Mouse (Mus musculus): ENCODE data around the gene Fgf11. TPM values are rescaled to one million over a fixed set of nuclear protein-coding genes. Genes with fewer than 3 reads are reported as not detected.

The Fgf11 gene
- polyA plus RNA-seq, 1 experiment from 2014 or later, result 2.9 TPM

Other genes with a start within 250 kb of the Fgf11 start
- gene Efnb3, start 241.7 kb downstream of the Fgf11 start, polyA plus RNA-seq (2014; fragmentation: Nextera tagmentation; extraction: Ambion mirVana), result 38.6 and 48.2 TPM in 2 replicates
- 24.6 and 29.3 TPM in 2 replicates for gene Wrap53, start 221.6 kb downstream of the Fgf11 start, polyA plus RNA-seq (2014; fragmentation: Nextera tagmentation; extraction: Ambion mirVana)
- 111 and 113 TPM in 2 replicates for gene Trp53, start 221.5 kb downstream of the Fgf11 start, polyA plus RNA-seq (2014; fragmentation: Nextera tagmentation; extraction: Ambion mirVana)
- gene Atp1b2, start 195.9 kb downstream of the Fgf11 start, polyA plus RNA-seq (2014; fragmentation: Nextera tagmentation; extraction: Ambion mirVana), result 22.0 and 31.5 TPM in 2 replicates
- not detected in 2 replicates for gene Shbg, start 184.0 kb downstream of the Fgf11 start, polyA plus RNA-seq (2014; fragmentation: Nextera tagmentation; extraction: Ambion mirVana)
- 17.6 and 18.2 TPM in 2 replicates for gene Sat2, start 179.8 kb downstream of the Fgf11 start, polyA plus RNA-seq (2014; fragmentation: Nextera tagmentation; extraction: Ambion mirVana)
- 34.2 and 35.0 TPM in 2 replicates for gene Fxr2, start 168.9 kb downstream of the Fgf11 start, polyA plus RNA-seq (2014; fragmentation: Nextera tagmentation; extraction: Ambion mirVana)
- gene Sox15, start 146.5 kb downstream of the Fgf11 start, polyA plus RNA-seq (2014; fragmentation: Nextera tagmentation; extraction: Ambion mirVana), result not detected in 2 replicates
- 72.9 and 83.0 TPM in 2 replicates for gene Mpdu1, start 139.2 kb downstream of the Fgf11 start, polyA plus RNA-seq (2014; fragmentation: Nextera tagmentation; extraction: Ambion mirVana)
- gene Cd68, start 135.7 kb downstream of the Fgf11 start, polyA plus RNA-seq (2014; fragmentation: Nextera tagmentation; extraction: Ambion mirVana), result 8.2 and 9.6 TPM in 2 replicates
- 1,177 and 1,222 TPM in 2 replicates for gene Eif4a1, start 129.4 kb downstream of the Fgf11 start, polyA plus RNA-seq (2014; fragmentation: Nextera tagmentation; extraction: Ambion mirVana)
- 81.8 and 88.2 TPM in 2 replicates for gene Senp3, start 119.8 kb downstream of the Fgf11 start, polyA plus RNA-seq (2014; fragmentation: Nextera tagmentation; extraction: Ambion mirVana)
- gene Tnfsf13, start 116.1 kb downstream of the Fgf11 start, polyA plus RNA-seq (2014; fragmentation: Nextera tagmentation; extraction: Ambion mirVana), result 0.53 TPM in 1 of 2 replicates, not detected in the other
- 2.2 and 2.7 TPM in 2 replicates for gene Tnfsf12, start 106.0 kb downstream of the Fgf11 start, polyA plus RNA-seq (2014; fragmentation: Nextera tagmentation; extraction: Ambion mirVana)
- gene Tnfsfm13, start 105.8 kb downstream of the Fgf11 start, polyA plus RNA-seq (2014; fragmentation: Nextera tagmentation; extraction: Ambion mirVana), result 1.5 and 1.6 TPM in 2 replicates
- 21.1 and 21.3 TPM in 2 replicates for gene Polr2a, start 43.2 kb downstream of the Fgf11 start, polyA plus RNA-seq (2014; fragmentation: Nextera tagmentation; extraction: Ambion mirVana)
- 0.56 TPM in 1 of 2 replicates, not detected in the other for gene Slc35g3, start 39.9 kb downstream of the Fgf11 start, polyA plus RNA-seq (2014; fragmentation: Nextera tagmentation; extraction: Ambion mirVana)
- 2.1 and 2.8 TPM in 2 replicates for gene Zbtb4, start 35.9 kb downstream of the Fgf11 start, polyA plus RNA-seq (2014; fragmentation: Nextera tagmentation; extraction: Ambion mirVana)
- 0.68 and 1.4 TPM in 2 replicates for gene Chrnb1, start 5.9 kb downstream of the Fgf11 start, polyA plus RNA-seq (2014; fragmentation: Nextera tagmentation; extraction: Ambion mirVana)
- gene Tmem102, start 3.8 kb upstream of the Fgf11 start, polyA plus RNA-seq (2014; fragmentation: Nextera tagmentation; extraction: Ambion mirVana), result 0.15 and 0.52 TPM in 2 replicates
- gene Gm39566, start 13.4 kb upstream of the Fgf11 start, polyA plus RNA-seq (2014; fragmentation: Nextera tagmentation; extraction: Ambion mirVana), result not detected in 2 replicates
- not detected in 2 replicates for gene Spem2, start 16.6 kb upstream of the Fgf11 start, polyA plus RNA-seq (2014; fragmentation: Nextera tagmentation; extraction: Ambion mirVana)
- 0.39 TPM in 1 of 2 replicates, not detected in the other for gene Spem1, start 20.3 kb upstream of the Fgf11 start, polyA plus RNA-seq (2014; fragmentation: Nextera tagmentation; extraction: Ambion mirVana)
- 15.7 and 18.4 TPM in 2 replicates for gene Nlgn2, start 35.9 kb upstream of the Fgf11 start, polyA plus RNA-seq (2014; fragmentation: Nextera tagmentation; extraction: Ambion mirVana)
- 307 and 386 TPM in 2 replicates for gene Tmem256, start 36.7 kb upstream of the Fgf11 start, polyA plus RNA-seq (2014; fragmentation: Nextera tagmentation; extraction: Ambion mirVana)
- gene Plscr3, start 44.5 kb upstream of the Fgf11 start, polyA plus RNA-seq (2014; fragmentation: Nextera tagmentation; extraction: Ambion mirVana), result 44.3 and 49.0 TPM in 2 replicates
- gene Tnk1, start 56.9 kb upstream of the Fgf11 start, polyA plus RNA-seq (2014; fragmentation: Nextera tagmentation; extraction: Ambion mirVana), result 0.32 TPM in 1 of 2 replicates, not detected in the other
- gene Tmem95, start 76.2 kb upstream of the Fgf11 start, polyA plus RNA-seq (2014; fragmentation: Nextera tagmentation; extraction: Ambion mirVana), result not detected in 2 replicates
- 1.1 and 1.2 TPM in 2 replicates for gene Kctd11, start 79.5 kb upstream of the Fgf11 start, polyA plus RNA-seq (2014; fragmentation: Nextera tagmentation; extraction: Ambion mirVana)
- gene Acap1, start 93.7 kb upstream of the Fgf11 start, polyA plus RNA-seq (2014; fragmentation: Nextera tagmentation; extraction: Ambion mirVana), result 0.10 and 0.17 TPM in 2 replicates
- gene 2810408A11Rik, start 99.1 kb upstream of the Fgf11 start, polyA plus RNA-seq (2014; fragmentation: Nextera tagmentation; extraction: Ambion mirVana), result 15.0 and 18.6 TPM in 2 replicates
- gene Neurl4, start 99.2 kb upstream of the Fgf11 start, polyA plus RNA-seq (2014; fragmentation: Nextera tagmentation; extraction: Ambion mirVana), result 16.7 and 23.8 TPM in 2 replicates
- 62.9 and 67.8 TPM in 2 replicates for gene Gps2, start 112.0 kb upstream of the Fgf11 start, polyA plus RNA-seq (2014; fragmentation: Nextera tagmentation; extraction: Ambion mirVana)
- gene Eif5a, start 120.1 kb upstream of the Fgf11 start, polyA plus RNA-seq (2014; fragmentation: Nextera tagmentation; extraction: Ambion mirVana), result 1,251 and 1,277 TPM in 2 replicates
- 3.9 and 4.0 TPM in 2 replicates for gene Ybx2, start 133.9 kb upstream of the Fgf11 start, polyA plus RNA-seq (2014; fragmentation: Nextera tagmentation; extraction: Ambion mirVana)
- gene Slc2a4, start 146.3 kb upstream of the Fgf11 start, polyA plus RNA-seq (2014; fragmentation: Nextera tagmentation; extraction: Ambion mirVana), result 5.5 and 6.7 TPM in 2 replicates
- gene Cldn7, start 162.9 kb upstream of the Fgf11 start, polyA plus RNA-seq (2014; fragmentation: Nextera tagmentation; extraction: Ambion mirVana), result not detected in 2 replicates
- 24.0 and 26.1 TPM in 2 replicates for gene Ctdnep1, start 179.3 kb upstream of the Fgf11 start, polyA plus RNA-seq (2014; fragmentation: Nextera tagmentation; extraction: Ambion mirVana)
- gene Elp5, start 180.7 kb upstream of the Fgf11 start, polyA plus RNA-seq (2014; fragmentation: Nextera tagmentation; extraction: Ambion mirVana), result 189 and 203 TPM in 2 replicates
- gene Gabarap, start 189.3 kb upstream of the Fgf11 start, polyA plus RNA-seq (2014; fragmentation: Nextera tagmentation; extraction: Ambion mirVana), result 701 and 779 TPM in 2 replicates
- gene Phf23, start 193.9 kb upstream of the Fgf11 start, polyA plus RNA-seq (2014; fragmentation: Nextera tagmentation; extraction: Ambion mirVana), result 49.4 and 49.6 TPM in 2 replicates
- 19.7 and 25.7 TPM in 2 replicates for gene Dvl2, start 198.7 kb upstream of the Fgf11 start, polyA plus RNA-seq (2014; fragmentation: Nextera tagmentation; extraction: Ambion mirVana)
- gene Acadvl, start 213.6 kb upstream of the Fgf11 start, polyA plus RNA-seq (2014; fragmentation: Nextera tagmentation; extraction: Ambion mirVana), result 53.3 and 58.4 TPM in 2 replicates
- 19.3 and 21.0 TPM in 2 replicates for gene Dlg4, start 215.1 kb upstream of the Fgf11 start, polyA plus RNA-seq (2014; fragmentation: Nextera tagmentation; extraction: Ambion mirVana)

Measured in forebrain, embryonic 14.5 days (tissue).